Mouse (Mus musculus): Measurements from ENCODE around the gene Msh5. TPM values are rescaled to one million over a fixed set of nuclear protein-coding genes. Genes with fewer than 3 reads are reported as not detected.

The Msh5 gene
- total RNA-seq (2023), result 1 to 10 TPM; 6.7 to 8.8 TPM

DNA sequence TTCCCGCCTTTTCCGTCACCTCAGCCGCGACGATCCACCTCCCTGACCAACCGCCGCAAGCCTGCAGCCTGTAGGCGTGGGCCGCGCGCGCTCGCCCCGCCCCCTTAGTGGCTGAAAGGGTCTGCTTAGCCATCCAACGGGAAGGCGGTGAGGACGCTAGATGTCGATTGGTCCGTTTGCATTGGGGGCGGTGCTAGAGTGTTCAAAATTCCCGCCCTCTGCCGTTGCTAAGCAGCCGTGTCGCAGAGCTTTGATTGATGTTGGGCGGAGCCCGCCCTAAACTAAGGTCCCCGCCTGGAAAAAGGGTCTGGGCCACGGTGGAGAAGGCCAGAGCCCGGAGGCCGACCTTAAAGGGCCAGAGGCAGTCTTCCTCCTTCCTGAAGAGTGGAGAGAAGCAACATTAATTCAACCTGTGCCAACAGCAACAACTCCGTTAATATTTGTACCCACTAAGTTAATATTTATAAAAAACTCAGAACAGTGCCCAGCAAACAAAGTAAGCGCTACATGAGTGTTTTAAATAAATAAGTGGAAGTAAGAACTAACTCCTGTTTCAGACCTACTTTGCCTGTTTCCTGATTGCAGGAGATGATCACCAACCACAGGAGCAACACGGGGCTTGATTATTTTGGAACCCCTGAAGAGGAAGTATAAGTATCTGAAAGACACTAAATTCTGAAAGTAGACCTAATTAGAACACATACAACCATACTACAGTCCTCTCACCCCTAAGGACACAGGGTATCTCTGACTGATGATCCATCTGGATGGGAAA is at the start of gene Msh5:
Gene Msh5 (minus strand): TSS at position 65 of the 775 bp plus-strand sequence.

DNA sequence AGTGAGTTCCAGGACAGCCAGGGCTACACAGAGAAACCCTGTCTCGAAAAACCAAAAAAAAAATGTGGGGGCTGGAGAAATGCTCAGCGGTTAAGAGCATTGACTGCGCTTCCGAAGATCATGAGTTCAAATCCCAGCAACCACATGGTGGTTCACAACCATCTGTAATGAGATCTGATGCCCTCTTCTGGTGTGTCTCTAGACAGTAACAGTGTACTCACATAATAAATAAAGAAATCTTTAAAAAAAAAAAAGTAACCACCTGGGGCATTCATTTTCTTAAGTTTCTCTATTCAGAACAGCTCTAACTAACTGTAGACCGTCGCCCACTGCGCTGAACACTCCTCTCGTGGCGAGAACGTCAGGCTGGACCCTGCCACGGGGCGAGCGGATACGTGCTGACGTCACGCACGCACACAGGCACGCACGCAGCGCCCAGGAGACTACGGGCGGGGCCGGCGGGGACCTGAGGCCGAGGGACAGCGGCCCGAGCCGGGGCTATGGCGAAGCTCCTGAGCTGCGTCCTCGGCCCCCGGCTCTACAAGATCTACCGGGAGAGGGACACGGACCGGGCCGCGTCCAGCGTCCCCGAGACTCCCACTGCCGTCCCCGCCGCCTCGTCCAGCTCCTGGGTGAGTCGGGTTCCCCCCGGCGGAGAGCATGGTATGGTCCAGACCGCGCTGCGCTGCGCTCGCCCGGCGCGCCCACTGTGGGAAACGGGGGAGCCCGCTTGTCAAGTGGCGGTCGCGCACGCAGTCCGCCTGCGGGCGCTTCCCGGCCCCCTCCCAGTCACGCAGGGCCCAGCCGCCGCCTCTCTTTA is 42.5 kb upstream of the Msh5 start, which contains the start of gene Abhd16a:
Gene Abhd16a (plus strand): TSS at position 439 of the 820 bp plus-strand sequence.

DNA sequence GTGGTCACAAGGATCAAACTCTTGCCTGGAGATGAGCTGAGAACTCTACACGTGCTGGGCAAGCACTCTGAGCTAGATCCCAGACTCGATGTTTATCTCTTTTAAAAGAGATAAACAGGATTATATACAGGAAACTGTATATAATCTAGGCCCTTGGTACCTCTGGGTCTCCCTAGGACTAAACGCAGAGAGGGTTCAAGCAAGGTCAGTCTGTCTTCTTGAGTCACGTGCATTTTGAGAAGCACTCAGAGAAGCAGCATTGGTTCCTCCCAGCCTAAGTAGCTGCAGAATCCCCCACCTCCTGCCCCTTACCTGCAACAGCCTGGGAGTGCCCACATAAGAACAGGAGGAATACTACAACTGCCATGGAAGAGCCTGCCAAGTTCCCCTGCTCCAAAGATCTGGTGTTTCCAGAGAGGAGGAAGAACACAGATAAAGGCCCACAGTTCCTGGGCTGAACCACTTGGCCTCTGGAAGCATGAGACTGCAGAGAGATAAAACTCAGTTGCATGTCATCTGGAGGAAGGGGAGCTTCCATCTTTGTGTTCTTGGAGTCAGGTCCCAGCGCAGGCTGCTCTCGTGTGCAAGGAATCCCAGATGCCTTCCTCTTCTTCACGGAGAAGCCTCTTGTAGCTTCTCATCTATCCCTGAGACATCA is 38.8 kb upstream of the Msh5 start, which contains the start of gene Ly6g6f:
Gene Ly6g6f (minus strand): TSS at position 403 of the 658 bp plus-strand sequence.

DNA sequence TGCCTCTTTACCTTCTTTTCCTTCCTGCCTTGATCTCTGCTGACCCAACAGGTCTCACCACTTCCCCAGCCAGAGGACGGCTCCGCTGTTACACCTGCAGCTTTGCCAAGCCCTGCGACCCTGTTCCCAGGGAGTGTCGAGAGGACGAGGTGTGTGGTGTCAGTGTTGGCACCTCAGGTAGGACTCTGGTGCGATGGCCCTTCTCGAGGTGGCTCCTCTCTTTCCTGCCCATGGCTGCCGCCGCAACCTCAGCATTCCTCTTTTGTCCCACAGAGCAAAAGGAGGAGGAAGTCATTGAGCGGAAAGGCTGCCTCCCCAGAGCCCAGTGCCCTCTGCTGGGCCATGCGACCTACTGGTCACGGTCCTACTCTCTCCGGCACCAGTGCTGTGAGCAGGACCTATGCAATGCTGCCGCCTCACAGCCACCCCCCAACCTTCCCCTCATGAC is 31.3 kb upstream of the Msh5 start, which contains the start of gene Ly6g6d:
Gene Ly6g6d (minus strand): TSS at position 280 of the 448 bp plus-strand sequence.

DNA sequence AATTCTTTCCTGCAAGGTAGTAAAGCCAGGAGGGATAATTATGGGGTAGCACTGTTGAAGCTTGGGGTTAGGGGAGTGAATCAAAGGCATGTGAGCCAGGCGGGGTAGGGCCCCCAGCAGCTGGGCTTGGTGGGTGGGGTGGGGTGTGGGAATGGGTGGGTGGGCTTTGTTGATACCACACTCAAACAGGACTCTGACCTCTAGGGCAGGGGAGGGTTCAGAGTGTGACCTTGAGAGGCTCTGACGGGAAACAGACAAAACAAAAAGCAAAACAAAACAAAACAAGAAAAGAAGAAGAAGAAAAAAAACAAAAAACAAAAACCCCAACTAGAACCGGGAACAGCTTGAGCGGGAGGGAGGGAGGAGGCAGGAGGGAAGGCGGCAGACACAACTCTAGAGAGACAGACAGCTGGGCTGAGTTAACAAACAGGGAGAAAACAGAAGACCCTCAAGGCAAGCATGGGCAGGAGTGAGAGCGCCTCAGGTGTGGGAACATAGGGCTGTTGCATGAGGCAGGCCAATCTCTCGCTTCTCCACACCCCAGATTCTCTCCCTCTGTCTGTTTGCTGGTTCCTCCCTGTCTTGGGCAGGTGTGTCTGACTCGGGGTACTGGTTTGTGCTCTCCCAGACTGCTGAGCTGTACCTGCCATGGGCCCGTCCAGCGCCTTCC is 30.1 kb upstream of the Msh5 start, which contains the start of gene Ly6g6e:
Gene Ly6g6e (plus strand): TSS at position 396 of the 670 bp plus-strand sequence.

DNA sequence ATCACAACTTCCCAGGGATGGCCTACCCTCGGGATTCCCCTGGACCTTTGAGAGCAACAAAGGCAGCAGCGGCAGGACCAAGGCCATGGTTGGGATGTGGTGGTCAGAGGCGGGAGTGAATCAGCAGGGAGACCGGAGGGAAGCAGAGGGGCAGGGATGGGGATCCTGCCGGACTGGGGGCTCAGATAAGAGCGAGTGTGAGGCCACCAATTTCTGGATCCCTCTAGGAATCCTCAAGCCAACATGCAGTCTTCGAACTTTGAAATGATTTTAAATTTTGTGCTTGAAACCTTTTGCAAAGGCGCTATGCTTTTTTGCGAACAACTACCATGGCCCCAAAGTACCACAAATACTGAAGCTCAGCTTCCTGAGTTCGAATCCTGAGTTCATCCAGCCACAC is 19.5 kb upstream of the Msh5 start, which contains the start of gene Mpig6b:
Gene Mpig6b (minus strand): TSS at position 101 of the 400 bp plus-strand sequence.

DNA sequence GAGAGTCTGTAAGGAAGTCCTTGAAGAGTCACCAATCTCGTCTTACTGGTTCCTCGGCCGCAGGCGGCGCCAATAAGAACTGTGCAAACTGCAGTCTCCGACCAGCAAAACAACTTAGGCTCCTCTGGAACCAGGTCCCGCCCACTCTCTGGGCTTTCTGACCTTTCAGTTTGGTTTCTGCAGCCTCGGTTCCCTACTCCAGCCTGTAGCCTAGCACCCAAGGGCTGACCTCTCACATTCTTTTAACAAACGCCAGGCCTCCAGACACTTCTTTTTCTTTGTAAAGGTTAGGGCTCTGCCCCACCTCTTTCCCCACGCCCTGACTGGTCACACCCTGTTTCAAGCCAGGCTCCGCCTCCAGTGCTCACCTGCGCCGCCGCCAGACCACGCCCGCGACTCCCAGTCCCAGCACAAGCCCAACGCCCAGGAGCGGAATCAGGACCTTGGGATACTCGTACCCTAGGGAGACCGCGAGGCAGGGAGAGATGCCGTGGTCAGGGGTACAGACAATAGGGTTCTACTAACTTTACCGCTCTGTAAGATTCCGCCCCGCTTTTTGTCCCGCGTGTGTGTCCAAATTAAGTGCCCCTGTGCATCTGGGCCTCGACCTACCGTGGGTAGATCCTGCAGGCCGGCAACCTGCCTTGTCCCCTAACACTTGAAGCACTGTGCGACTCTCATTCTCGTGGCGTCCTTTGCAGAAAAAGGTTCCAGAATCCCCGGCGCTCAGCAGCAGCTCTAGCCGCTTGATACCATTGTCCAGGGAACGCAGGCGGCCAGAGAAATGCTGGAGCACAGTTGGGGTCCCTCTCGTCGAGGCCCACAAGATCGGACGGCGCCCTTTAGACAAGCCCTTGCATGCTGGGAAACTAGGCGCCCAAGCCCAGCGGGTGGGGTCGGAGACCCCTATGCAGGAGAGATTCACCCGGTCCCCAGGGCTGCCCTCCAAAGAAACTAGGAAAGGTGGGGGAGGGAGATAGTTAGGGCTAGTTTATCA is 18.7 kb upstream of the Msh5 start, which contains the start of gene Ly6g6c:
Gene Ly6g6c (plus strand): TSS at position 438 of the 997 bp plus-strand sequence.

DNA sequence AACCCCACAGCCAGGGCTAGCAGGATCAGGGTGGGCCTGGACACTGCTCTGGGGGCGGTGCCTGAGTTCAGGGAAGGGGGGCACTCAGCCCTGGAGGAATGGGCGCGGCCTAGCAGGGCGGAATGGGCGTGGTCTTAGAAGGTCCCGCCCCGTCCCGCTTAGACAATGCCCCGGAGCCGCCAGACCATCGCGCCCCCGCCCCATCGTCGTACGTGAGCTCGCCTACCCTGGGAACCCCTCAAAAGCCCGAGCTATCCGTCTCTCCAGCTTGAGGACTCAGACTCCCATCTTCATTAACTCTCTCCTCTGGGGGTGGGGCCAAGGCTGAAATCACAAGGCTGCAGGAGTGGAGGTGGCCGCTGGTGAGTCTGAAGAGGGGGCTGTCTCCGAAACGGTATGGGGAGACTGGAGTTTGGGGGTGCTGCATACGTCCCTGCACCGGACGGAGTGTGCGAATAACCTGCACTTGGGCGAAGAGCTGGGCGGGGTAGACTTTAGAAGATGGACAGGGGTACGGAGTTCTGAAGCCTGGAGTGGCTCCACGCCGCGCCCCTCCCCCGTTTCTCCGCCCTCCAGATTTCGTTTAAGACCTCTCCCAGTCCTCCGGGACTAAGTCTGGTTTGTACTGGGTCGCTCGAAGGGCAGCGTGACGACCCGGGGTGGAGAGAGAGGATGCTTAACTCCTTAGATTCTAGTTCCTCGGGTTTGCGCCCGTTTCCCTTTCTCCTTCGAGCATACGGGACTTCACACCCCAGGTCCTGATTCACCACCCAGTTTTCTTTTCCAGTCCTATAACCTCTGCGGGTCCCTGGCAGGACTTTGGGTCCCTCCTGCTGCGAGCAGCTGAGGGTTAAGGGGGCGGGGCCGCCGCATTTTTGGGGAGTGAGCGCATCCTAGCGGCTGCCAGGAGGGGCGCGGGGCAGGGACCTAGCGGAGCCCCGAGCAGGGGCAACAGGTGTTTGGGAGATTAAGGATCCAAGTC is 12.7 kb upstream of the Msh5 start, which contains the start of gene Ddah2:
Gene Ddah2 (plus strand): TSS at position 125 of the 982 bp plus-strand sequence.

DNA sequence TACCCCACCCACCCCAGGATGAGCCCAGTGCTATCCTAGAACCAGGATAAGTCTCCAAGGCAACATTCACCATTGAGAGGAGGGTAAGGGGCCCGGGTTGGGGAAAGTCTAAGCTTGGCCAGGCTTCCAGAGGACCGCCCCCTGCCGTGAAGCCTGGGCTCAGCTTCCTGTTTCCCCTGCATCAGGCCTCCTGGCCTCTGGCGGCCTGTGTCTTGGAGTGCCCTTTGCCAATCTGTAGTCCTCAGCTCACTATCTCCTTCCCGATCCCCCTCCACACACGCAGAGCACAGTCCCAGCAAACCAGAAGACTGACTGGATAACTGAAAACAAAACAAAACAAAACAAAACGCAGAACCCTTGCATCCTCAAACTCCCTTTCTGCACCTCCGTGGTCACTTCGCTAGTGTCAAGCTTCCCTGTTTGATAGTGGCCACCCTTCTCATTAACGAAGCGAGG is 3.0 kb upstream of the Msh5 start, which contains the start of gene Clic1:
Gene Clic1 (plus strand): TSS at position 406 of the 456 bp plus-strand sequence.

DNA sequence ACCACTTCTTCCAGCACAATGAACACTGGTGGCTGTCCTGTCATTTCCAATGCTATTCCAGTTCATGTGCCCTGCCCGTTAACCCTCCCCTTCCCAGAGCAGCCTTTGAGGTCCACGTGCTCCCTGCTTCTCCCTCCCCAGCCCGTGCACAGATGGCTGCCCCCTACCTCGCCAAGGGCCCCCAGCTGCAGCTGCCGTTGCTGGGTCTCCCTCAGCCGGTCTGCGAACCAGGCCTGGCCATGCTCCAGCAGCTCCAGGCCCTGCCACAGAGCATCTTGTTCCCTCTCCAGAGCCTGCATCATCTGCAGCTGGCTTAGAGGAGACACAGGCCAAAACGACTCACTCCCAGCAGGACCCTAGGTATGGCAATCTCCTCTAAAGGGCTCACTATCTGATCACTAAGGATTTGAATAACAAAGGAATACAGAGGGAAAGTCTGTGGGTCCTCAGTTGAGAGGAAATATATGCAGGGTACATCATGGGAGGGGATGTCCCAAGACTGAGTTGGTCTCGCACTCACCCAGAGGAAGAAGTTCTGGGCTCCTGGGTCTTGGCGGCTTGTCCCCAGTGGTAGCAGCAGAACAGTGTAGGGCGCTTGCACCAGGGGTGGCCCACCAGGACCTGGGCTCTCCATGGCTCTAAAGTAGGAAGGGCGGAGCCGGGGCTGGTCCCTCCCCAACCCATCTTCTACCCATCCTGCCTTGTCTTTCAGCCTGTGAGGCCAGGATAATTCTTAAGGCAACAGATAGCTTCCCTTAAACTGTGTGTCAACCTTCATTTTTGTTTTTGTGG is 19.1 kb downstream of the Msh5 start, which contains the start of gene Sapcd1:
Gene Sapcd1 (minus strand): TSS at position 740 of the 792 bp plus-strand sequence.

DNA sequence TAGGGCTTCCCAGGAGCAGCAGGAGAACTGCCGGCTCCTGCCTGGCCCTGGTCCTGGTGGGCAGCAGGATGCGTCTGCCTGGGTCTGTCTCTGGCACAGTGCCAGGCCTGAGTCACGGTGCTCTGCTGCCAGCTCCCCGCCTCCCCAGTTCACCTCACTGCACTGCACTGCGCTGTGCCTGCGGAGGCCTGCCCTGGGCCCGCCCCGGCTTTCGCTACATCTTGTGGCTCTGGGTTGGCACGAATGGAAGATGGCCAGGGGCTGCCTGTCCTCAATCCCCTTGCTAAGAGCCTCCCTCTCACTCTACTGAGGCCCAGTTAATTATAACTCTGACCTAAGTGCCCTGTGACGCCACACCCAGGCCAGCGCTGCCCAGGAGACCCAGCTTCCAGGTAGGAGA is 30.2 kb downstream of the Msh5 start, which contains the start of gene Vwa7:
Gene Vwa7 (plus strand): TSS at position 204 of the 400 bp plus-strand sequence.

DNA sequence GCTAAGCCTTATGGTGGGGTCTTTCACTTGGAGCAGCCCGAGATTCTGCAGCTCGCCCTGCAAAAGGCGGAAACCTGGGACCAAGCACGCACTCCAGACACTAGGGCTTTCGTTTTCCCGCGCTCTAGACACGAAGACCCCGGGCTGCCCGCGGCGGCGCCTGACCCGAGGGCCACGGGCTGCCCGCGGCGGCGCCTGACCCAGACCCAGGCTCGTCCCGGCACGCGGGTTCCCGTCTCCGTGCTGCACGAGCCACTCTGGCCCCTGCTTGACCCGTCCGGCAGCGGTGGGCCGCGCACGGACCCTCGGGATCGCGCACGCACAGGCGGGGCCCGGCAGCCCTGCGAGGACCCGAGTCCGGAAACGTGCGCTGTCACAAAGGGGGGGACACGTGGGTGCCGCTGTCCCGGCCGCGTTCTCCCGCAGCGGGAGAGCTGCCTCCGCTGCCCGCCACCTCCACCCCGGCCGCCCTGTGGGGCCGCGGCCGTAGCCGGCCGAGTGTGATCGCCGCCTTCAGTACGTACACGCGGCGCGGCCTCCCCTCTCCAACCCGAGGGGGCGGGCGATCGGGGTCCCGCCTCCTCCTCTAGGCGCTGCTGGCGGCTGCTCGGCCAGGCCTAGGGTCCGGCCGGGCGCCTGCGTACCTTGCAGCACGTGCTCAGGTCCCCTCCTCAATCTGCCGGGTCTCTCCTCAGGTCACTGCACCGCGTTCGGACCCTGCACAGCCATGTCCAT is 45.7 kb downstream of the Msh5 start, which contains the start of gene Vars:
Gene Vars (plus strand): TSS at position 271 of the 735 bp plus-strand sequence.

DNA sequence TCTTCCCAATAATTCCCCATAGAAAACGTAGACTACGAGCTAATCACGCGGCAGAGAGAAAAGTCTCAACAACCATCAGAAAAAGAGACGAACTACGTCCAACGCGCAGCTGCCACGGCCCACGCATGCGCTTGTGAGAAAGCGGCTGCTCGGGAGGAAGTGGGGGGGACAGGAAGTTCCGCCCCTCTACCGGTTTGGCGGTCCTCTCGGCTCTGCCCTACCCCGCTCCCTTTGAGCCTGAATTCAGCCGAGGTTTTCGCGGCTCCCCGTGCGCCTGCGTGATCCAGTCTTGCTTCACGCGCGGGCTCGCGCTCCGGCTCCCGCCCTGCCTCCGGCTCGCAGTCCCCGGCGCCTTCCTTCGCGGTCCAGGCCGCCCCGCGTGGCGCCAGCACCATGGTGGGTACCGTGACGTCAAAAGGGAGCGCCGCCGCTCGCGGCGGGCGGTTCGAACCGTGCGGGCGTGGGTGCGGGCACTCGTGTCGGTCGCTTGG is 64.8 kb downstream of the Msh5 start, which contains the start of gene Lsm2:
Gene Lsm2 (plus strand): TSS at position 173 of the 491 bp plus-strand sequence.

Measured in neutrophil, adult 59 days (primary cell).